Mouse (Mus musculus): ENCODE measurements around the gene Tnf.
A peak's percentile ranks its signal among the peaks of the same experiment; 100 is the strongest.
"Not testable (repeated sequence)": the region's sequence is repeated elsewhere in the genome, so short reads cannot be mapped to it uniquely, and the experiment has no call there.

The Tnf gene

GRCm38 (mm10) chr17:35234090-35234489, 32.3 kb upstream of the Tnf start:
- DNase-seq (ENCODE audit: low spot score in 2 of 2), result not testable (repeated sequence)

DNA sequence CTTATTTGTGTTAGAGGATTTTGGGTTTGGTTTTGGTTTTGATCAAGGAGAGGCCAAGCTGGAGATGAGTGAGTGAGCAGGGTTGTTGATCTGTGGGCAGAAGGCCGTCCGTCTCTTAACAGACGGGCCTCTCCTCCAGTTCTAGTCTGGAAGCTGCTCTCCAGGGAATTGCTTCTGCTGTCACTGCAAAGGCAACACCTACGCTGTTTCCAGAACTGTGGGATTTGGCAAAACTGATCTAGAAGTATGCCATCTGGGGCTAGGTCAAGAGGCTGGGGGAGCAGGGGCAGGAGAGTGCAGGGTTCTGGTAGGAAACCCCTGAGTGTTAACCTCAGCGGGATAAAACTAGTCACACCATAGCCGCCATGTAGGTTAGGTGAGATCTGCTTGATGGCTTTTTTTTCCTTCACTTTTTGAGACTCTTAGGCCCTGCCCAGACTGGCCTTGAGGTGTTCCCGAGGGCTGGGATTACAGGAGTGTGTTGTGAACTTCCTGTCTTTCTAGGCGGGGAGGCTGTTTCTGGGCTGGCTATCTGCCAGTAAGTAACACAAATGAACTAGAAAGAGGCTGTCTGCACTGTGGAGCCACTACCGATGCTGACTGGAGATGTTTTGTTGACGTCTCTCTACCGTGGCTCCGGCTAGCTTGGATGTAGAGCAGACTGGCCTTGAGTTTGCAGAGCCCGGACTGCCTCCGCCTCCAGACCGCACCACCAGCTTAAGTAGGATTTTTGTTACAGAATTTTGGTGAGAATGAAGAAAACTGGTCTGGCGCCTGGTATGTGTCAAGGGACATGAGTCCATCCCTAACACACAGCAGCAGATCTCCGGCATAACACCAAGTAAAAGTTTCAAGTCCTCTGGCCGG, 31.5 kb upstream of the Tnf start, which contains the start of gene Atp6v1g2:
Gene Atp6v1g2 (plus strand): TSS at position 547 of the 867 bp plus-strand sequence.
- DNase-seq (ENCODE audit: low spot score in 2 of 2), result no peak

DNA sequence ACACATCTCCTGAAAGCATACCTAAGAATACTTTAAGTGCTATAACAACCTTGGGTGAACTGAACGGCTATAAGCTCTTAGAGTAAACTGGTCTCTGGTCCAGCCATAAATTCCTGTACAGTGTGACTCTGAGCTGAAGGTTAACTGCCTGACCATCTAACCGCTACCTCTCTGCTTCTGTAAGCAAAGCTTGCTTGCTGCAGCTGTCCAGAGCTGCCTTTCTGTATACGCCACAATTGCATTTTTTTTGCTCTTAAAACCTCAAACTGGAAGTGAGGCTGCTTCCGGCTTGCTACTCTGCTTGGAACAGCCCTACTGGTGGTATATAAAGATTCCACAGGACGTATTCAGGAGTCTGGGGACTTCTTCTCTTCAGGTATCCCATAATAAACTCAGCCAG, 30.9 kb upstream of the Tnf start:
- no peak for DNase-seq (ENCODE audit: low spot score in 2 of 2)

DNA sequence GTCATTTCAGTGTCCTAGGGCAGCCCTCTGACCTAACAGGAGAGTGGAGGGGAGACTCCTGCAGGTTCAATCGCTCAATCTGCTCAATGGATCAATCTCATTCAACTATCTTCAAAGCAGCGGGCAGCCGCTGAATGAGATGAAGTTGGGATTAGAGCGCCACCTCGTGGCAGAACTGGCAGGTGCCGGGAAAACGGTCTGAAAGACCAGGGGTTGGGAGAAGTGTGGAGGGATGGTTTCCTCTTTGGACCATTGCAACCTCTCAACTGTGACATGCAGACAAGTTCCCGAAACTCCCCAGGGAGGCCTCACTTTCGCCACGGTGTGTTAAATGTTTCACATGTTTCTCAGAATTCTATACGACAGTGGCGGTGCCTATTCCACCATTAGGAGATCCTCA, 30.2 kb upstream of the Tnf start:
- DNase-seq (ENCODE audit: low spot score in 2 of 2), result peak; percentile 83 to 91

DNA sequence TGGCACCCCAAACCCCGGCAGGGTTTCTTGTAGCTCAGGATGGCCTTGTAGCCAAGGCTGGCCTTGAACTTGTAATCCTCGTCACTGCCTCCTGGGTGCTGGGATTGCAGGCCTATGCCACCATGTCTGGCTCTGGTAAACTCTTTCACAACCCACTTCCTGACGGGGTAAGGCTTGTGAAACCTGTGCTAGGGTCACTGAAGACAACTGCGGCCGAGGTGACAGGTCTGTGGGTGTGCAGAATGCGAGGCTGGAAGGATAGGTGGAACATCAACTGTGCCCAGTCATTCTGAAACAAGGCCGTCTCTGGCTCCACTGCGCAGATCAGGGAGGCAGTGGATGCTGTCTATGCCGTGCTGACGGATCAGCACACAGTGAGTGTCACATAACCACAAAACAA, 29.2 kb upstream of the Tnf start:
- DNase-seq (ENCODE audit: low spot score in 2 of 2), result no peak

GRCm38 (mm10) chr17:35226561-35227046, 24.8 kb upstream of the Tnf start:
- DNase-seq (ENCODE audit: low spot score in 2 of 2), result no peak

DNA sequence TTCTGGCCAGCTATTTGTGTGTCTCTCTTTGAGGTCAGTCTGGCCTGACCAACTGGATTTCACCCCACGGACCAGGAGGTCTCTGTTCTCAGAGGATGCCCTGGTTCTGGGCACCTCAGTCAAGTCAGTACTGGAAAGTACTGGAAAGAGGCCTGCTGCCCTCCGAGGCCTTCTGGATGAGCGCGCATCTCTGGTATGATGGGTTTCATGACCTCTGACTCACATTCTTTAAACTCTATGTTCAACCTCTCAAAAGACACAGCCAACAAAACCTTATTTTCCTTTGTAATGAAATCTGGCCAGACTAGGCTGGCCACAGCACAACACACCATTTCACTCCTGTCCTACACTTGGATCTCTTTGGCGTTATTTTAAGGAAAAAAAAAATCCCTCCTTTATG, 23.6 kb upstream of the Tnf start:
- DNase-seq (ENCODE audit: low spot score in 2 of 2), result no peak

GRCm38 (mm10) chr17:35224641-35225040, 22.8 kb upstream of the Tnf start:
- no peak for DNase-seq (ENCODE audit: low spot score in 2 of 2)

DNA sequence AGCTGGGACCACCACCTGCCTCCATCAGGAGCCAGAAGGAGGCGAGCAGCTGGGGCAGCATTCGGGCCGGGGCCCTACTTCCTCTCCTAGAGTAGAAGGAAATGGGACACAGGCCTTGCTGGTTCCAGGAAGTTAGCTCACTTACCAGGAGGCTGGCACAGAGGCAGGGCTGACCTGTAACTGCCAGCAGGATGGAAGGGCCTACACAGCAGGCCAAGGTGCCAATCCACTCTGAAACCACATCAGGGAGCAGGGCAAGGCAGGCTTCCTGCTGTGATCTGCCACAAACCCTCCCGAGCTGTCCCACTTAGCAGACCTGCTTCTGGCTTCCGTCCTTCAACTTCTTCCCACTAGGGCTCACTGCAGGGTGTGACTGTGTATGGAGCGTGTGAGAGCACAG, 20.5 kb upstream of the Tnf start:
- DNase-seq (ENCODE audit: low spot score in 2 of 2), result peak in 1 of 2 experiments; percentile 33

GRCm38 (mm10) chr17:35220156-35220952, 18.5 kb upstream of the Tnf start, which contains the start of gene Gm16181:
Gene Gm16181 (plus strand): TSS chr17:35220834.
- peak in 1 of 2 experiments; percentile 32 for DNase-seq (ENCODE audit: low spot score in 2 of 2)

DNA sequence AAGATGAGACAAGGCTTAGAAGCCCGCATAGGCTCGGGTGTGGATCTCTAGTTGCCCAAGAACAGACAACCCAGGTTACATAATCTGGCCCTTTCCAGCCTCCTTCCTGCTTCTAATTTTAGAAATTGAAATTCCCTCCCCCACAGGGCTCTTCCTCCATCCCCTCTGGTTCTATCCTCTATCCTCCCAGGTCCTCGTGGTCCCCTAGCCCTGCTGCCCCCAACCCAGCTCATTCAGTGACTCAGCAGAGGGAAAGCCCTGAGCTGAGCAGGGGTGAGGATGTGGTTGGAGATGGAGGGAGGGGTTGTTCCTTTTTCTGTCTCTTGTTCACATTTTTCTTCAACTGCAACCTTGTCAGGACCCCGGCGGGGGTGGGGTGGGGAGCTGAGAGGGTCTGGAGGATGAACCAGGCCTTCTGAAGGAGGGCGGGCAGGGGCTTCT, 17.8 kb upstream of the Tnf start:
- peak in 1 of 2 experiments; percentile 22 for DNase-seq (ENCODE audit: low spot score in 2 of 2)

DNA sequence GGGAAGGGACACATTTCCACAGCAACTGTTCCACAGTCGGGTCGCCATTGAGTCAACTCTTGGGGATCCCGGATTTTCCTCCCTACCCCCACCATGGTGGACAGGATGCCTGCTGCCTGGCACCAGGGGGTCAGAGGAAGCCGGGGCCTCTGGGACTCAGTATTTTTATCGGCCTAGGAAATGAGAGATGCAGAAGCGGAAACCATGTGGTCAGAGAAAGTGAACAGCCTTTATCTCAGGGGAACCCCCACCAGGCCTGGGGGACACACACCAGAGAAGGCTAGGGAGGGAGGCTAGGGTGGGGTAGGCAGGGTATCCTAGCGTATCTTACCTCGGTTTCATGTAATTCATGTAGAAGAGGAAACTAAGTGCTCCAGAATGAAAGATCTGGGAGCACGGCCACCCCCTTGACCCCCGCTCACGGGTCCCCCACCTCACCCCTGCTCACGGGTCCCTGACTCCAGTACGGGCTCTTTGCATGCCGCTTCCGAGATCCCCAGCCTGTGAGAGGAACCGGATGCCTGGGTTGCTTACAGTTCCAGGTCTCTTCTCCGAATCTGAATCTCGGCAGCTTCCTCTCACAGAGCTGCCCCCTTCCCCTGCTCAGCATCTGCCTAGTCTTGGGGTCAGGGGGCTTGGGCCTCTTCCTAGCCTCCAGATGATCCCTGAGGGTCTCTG, 16.8 kb upstream of the Tnf start:
- DNase-seq (ENCODE audit: low spot score in 2 of 2), result peak in 1 of 2 experiments; percentile 38

DNA sequence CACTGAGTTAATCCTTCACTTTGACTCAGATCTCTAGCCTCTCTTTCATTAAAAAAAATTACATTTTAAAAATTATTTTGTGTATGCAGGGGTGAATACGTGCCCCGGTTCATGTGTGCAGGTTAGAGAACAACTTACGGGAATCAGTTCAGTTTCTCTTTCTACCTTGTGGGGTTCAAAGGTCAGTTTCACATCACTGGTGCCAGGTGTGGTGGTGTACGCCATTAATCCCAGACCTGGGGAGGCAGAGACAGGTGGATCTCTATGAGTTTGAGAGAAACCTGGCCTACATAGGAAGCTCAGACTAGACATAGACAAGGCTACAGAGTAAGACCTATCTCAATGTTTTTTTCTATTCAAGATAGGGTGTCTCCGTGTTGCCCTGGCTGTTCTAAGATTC, 11.3 kb upstream of the Tnf start:
- DNase-seq (ENCODE audit: low spot score in 2 of 2), result no peak

DNA sequence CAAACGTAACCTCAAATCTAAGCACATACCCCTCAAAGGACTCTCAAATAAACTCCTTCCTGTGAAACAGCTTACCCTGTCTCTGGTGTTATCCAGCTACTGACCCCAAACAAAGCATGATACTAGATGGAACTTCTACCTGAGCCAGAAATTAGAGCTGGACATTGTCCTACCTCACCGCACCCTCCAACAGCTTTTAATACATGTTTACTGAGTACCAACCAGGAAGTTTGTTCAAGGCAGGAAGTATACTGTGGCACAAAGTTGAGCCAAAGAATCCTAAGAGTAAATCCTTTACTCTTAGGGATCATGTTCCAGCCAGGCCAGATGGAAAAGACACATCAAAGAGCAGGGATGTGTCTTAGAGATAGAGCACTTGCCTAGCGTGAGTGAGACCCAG, 8.8 kb upstream of the Tnf start:
- DNase-seq (ENCODE audit: low spot score in 2 of 2), result no peak

DNA sequence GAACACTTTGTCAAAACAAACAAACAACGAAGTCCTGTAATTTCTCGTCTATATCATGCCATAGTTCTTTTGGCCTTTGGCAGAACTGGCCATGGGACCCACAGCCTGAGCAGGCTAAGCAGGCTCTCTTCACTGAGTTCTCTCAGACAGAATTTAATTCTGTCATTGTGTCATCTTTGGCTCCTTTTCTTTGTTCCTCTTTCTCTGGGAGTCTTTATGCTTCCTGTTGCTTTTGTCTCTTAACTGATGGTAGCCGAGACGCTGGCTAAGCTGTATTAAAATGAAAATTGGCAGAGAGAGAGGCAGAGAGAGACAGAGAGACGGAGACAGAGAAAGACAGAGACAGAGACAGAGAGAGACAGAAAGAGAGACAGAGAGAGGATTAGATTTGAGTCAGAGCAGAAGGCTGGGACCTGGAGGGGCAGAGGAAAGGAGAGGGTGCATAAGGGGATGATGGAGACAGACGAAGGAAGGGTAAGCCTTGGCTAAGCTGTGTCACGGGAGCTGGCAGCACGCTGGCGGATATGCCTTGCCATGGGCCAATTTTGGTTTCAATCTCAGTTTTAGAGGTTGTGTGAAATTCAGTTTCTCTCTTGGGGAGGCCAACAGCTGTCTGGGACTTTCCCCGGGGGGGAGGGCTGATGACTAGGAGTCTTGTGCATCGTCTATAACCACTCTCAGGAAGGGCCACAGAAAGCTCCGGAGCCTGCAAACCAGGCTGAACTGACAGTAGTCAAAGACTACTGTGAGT, 8.2 kb upstream of the Tnf start:
- no peak for DNase-seq (ENCODE audit: low spot score in 2 of 2)

DNA sequence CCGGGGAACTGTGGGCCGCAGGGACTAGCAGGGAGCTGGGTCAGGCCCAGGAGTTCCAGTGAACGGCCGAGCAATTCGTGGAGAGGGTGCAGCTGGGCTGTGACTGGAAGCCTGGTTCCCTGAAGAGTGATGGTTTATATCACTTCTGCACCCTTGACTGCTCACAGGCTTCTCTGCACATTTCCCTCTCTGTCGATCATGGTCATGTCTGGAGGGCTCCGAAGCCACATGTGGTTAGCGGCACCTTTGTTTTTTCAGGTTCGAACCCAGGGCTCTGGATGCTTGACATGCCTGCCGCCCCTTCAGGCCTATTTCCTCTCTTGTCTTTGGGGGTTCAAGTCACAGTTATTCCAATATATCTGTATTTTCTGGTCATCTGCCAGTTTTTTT, 3.6 kb upstream of the Tnf start:
- no peak for DNase-seq (ENCODE audit: low spot score in 2 of 2)

DNA sequence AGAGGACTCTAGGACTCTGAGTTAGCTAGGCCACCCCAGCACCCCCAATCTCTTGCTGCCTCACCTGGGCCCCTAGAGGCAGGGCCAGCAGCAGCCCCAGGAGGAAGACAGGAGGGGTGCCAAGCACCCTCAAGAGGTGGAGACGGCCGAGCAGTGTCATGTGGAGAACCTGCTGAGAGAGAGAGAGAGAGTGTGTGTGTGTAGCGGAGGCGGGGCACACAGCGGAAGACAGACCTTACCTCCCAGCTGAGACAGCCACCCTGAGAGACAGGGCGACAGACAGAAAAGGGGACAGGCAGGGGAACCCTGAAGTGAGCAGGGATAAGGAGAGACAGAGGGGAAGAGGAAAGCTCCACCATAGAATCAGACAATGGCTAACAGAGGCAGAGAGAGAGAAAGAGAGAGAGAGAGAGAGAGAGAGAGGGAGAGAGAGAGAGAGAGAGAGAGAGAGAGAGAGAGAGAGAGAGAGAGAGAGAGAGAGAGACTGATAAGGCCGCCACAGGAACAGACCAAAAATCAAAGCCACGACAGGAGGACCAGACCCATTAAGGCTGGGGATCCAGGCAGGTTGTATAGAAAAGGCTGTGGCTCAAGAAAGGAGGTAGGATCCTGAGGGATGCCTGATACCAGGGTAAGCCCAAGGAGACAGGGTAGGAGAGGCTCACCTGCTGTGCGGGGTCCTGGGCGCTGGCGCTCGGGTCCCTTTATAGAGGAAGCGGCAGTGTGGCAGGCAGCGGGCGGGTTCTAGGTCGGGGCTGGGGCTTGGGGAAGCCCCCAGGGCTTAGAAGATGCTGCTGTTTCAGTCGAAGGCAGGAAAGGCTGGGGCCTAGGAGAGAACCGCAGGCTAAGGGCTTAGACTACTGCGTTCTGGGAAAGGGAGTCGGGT, 2.9 kb upstream of the Tnf start, which contains the start of gene Lta:
Gene Lta (minus strand): TSS at position 858 of the 886 bp plus-strand sequence.
- DNase-seq (ENCODE audit: low spot score in 2 of 2), result no peak

DNA sequence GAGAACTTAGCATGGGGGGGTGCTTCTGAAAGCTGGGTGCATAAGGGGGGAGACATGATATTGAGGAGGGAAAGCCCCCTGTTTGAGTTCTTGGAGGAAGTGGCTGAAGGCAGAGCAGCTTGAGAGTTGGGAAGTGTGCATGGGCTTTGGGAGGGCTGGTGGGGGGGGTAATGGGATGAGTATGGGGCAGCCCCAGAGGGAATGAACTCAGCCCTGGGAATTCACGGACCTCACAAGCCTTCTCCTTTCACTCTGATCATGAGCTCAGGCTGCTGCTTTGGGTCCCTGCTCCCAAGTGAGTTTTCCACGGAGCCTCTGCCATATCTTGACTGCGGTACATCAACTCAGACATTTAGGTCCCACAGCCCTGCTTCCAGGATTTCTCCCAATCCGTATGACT, 635 bp upstream of the Tnf start:
- no peak for DNase-seq (ENCODE audit: low spot score in 2 of 2)

DNA sequence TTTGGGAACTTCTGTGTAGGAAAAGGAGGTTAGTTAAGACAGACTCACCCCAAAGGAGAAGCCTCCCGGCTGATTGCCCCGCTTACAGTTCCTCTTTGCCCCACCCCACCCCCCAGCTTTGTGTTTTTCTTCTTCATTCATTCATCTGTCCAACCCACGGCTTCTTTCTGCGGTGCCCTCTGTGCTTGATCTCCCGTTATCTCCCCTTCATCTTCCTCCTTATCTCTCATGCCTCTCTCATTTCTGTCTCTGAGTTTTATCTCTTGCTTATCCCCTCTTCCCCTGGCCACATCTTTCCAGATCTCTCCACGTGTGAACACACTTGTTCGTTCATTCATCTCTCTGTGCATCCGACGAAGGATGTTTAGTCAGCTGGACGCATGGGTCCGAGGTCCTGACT, 679 bp downstream of the Tnf start:
- no peak for DNase-seq (ENCODE audit: low spot score in 2 of 2)

DNA sequence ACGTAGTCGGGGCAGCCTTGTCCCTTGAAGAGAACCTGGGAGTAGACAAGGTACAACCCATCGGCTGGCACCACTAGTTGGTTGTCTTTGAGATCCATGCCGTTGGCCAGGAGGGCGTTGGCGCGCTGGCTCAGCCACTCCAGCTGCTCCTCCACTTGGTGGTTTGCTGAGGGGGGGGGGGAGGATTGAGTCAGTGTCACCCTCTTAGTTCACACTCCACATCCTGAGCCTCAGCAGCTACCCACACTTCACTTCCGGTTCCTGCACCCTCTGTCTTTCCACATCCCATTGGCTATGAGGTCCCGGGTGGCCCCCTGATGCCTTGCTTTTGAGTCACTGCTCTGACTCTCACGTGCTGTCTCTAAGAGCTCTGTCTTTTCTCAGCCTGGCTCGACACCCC, 1.4 kb downstream of the Tnf start:
- no peak for DNase-seq (ENCODE audit: low spot score in 2 of 2)

Measured in right cerebral cortex, postnatal 10 days (tissue).